Mouse (Mus musculus): ENCODE data around the gene Tspan18. TPM values are rescaled to one million over a fixed set of nuclear protein-coding genes. Genes with fewer than 3 reads are reported as not detected.

The Tspan18 gene
- polyA plus RNA-seq, 1 experiment, result 14.1 TPM

DNA sequence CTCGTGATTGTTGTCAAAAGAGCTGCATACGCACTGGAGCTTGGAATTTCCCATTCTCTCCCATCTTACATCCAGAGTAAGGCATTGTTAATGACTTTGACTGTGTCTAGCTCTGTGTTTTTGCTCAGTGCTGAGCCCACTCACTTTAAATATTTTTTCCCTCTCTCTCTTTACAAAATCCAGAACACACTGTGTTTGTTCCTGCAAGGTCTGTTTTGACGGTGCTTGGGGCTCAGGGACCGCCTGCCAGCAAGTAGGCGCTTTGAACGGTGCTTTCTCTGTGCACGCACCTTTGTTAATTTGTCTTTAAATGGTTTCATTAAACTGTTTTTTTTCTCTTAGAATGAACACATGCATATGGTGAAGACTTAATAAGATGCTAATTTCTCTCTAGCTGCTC, 21.5 kb upstream of the Tspan18 start:
- Histone ChIP-seq H3K27ac (ENCODE audit: insufficient read depth, low read depth, low read length) (no peak overlapping the region), H3K4me3 (ENCODE audit: low read depth, low read length) (no peak overlapping the region), H3K36me3 (ENCODE audit: control insufficient read depth, insufficient read depth, low read length) (no peaks in the 10 kb centered on the region), H3K4me1 (ENCODE audit: control insufficient read depth, insufficient read depth, insufficient read length, low read length) (peaks cover 10% of the 10 kb centered on the region; the same call in 1 of the 2 replicates), H3K27me3 (ENCODE audit: control insufficient read depth, insufficient read depth, low read length) (no peaks in the 10 kb centered on the region)
- WGBS, result 76% methylated on average over 7 of the region's 7 CpGs
- no peak for TF ChIP-seq POLR2A (IDR thresholded peaks at IDR 0.05; ENCODE audit: low read depth, low read length)
- TF ChIP-seq CTCF (IDR thresholded peaks at IDR 0.05; ENCODE audit: extremely low read depth, insufficient read length, insufficient replicate concordance, low read depth, low read length), result no peak

GRCm38 (mm10) chr2:93354621-93355020, 20.3 kb upstream of the Tspan18 start:
- no peak overlapping the region for H3K27ac ChIP-seq (ENCODE audit: insufficient read depth, low read depth, low read length)
- no peak for TF ChIP-seq CTCF (IDR thresholded peaks at IDR 0.05; ENCODE audit: extremely low read depth, insufficient read length, insufficient replicate concordance, low read depth, low read length)
- TF ChIP-seq POLR2A (IDR thresholded peaks at IDR 0.05; ENCODE audit: low read depth, low read length), result no peak
- 78% methylated on average over 1 of the region's 1 CpGs for WGBS
- peaks cover 10% of the 10 kb centered on the region; the same call in 1 of the 2 replicates for H3K4me1 ChIP-seq (ENCODE audit: control insufficient read depth, insufficient read depth, insufficient read length, low read length)
- H3K27me3 ChIP-seq (ENCODE audit: control insufficient read depth, insufficient read depth, low read length), result no peaks in the 10 kb centered on the region
- no peaks in the 10 kb centered on the region for H3K36me3 ChIP-seq (ENCODE audit: control insufficient read depth, insufficient read depth, low read length)
- no peak overlapping the region for H3K4me3 ChIP-seq (ENCODE audit: low read depth, low read length)

- 28% methylated on average over 4 of the region's 4 CpGs for WGBS
- H3K36me3 ChIP-seq (ENCODE audit: control insufficient read depth, insufficient read depth, low read length), result no peaks in the 10 kb centered on the region
- TF ChIP-seq POLR2A (IDR thresholded peaks at IDR 0.05; ENCODE audit: low read depth, low read length), result no peak
- no peak for TF ChIP-seq CTCF (IDR thresholded peaks at IDR 0.05; ENCODE audit: extremely low read depth, insufficient read length, insufficient replicate concordance, low read depth, low read length)
- H3K27ac ChIP-seq (ENCODE audit: insufficient read depth, low read depth, low read length), result no peak overlapping the region
- H3K4me1 ChIP-seq (ENCODE audit: control insufficient read depth, insufficient read depth, insufficient read length, low read length), result peaks cover 10% of the 10 kb centered on the region; the same call in 1 of the 2 replicates
- H3K27me3 ChIP-seq (ENCODE audit: control insufficient read depth, insufficient read depth, low read length), result no peaks in the 10 kb centered on the region
- no peak overlapping the region for H3K4me3 ChIP-seq (ENCODE audit: low read depth, low read length)
These were observed 19.4 kb upstream of the Tspan18 start for GRCm38 (mm10) chr2:93353725-93354124.

DNA sequence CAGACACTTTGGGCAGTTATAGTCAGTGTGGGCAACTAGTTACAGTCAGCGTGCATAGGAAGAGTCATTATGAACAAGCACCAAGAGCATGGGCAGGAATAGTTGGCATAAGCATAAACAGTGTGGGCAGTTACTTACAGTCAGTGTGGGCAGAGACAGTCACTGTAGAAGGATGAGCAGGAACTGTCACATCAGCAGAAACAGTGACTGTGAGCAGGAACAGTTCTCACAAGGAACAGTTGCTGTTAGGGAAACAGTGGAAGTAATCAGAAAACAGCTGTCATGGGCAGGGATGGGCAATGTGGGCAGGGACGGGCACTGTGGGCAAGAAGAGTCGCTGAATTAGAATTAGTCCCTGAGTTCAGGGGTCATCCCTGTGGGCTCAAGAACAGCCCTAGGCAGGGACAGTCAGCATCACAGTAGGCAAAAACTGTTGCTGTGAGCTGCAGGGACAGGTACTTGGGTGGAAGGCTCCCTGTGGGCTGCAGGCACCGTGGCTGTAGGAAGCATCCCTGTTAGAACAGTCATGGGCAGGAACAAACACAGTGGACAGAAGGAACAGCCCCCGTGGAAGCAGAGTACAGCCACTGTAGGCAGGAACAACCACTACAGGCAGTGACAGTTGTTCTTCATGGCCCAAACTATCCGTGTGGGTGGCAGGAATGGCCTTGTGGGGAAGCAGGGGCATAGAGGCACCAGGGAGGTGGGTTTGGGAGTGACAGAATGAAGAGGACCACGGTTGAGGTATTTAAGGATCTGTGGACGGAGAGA, 18.8 kb upstream of the Tspan18 start:
- no peak for TF ChIP-seq CTCF (IDR thresholded peaks at IDR 0.05; ENCODE audit: extremely low read depth, insufficient read length, insufficient replicate concordance, low read depth, low read length)
- TF ChIP-seq POLR2A (IDR thresholded peaks at IDR 0.05; ENCODE audit: low read depth, low read length), result no peak
- no peak overlapping the region for H3K4me3 ChIP-seq (ENCODE audit: low read depth, low read length)
- no peaks in the 10 kb centered on the region for H3K27me3 ChIP-seq (ENCODE audit: control insufficient read depth, insufficient read depth, low read length)
- H3K4me1 ChIP-seq (ENCODE audit: control insufficient read depth, insufficient read depth, insufficient read length, low read length), result peaks cover 7% of the 10 kb centered on the region; the same call in 1 of the 2 replicates
- WGBS, result 73% methylated on average over 8 of the region's 8 CpGs
- no peak overlapping the region for H3K27ac ChIP-seq (ENCODE audit: insufficient read depth, low read depth, low read length)
- no peaks in the 10 kb centered on the region for H3K36me3 ChIP-seq (ENCODE audit: control insufficient read depth, insufficient read depth, low read length)

DNA sequence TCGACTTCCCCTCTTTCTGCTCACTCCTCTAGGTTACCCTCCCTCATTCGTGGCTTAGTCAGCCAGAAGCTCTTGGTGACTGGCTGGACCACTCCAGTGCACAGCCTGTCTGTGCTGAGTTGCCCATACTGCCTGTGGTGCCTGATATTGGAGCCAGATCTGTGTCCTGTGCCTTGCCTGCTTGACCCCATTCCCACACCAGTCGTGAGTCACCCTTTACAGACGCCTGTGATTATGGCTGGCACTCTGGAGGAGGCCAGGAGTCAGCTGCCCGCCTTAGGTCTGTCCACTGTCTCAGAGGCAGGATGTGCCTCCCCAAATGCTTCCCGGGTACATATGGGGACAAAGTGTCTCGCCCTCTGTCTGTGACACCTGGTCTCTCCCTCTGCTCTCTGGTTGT, 17.0 kb upstream of the Tspan18 start:
- H3K4me1 ChIP-seq (ENCODE audit: control insufficient read depth, insufficient read depth, insufficient read length, low read length), result no peaks in the 10 kb centered on the region
- 67% methylated on average over 7 of the region's 7 CpGs for WGBS
- TF ChIP-seq POLR2A (IDR thresholded peaks at IDR 0.05; ENCODE audit: low read depth, low read length), result no peak
- no peak for TF ChIP-seq CTCF (IDR thresholded peaks at IDR 0.05; ENCODE audit: extremely low read depth, insufficient read length, insufficient replicate concordance, low read depth, low read length)

GRCm38 (mm10) chr2:93347018-93347417, 12.7 kb upstream of the Tspan18 start:
- Histone ChIP-seq H3K27ac (ENCODE audit: insufficient read depth, low read depth, low read length) (no peak overlapping the region), H3K4me3 (ENCODE audit: low read depth, low read length) (no peak overlapping the region), H3K36me3 (ENCODE audit: control insufficient read depth, insufficient read depth, low read length) (no peaks in the 10 kb centered on the region), H3K27me3 (ENCODE audit: control insufficient read depth, insufficient read depth, low read length) (no peaks in the 10 kb centered on the region), H3K4me1 (ENCODE audit: control insufficient read depth, insufficient read depth, insufficient read length, low read length) (no peaks in the 10 kb centered on the region)
- no peak for TF ChIP-seq CTCF (IDR thresholded peaks at IDR 0.05; ENCODE audit: extremely low read depth, insufficient read length, insufficient replicate concordance, low read depth, low read length)
- no peak for TF ChIP-seq POLR2A (IDR thresholded peaks at IDR 0.05; ENCODE audit: low read depth, low read length)
- 77% methylated on average over 5 of the region's 5 CpGs for WGBS

More for the DNA sequence above, 17.0 kb upstream of the Tspan18 start:
- Histone ChIP-seq H3K27me3 (ENCODE audit: control insufficient read depth, insufficient read depth, low read length) (no peaks in the 10 kb centered on the region), H3K4me3 (ENCODE audit: low read depth, low read length) (no peak overlapping the region), H3K36me3 (ENCODE audit: control insufficient read depth, insufficient read depth, low read length) (no peaks in the 10 kb centered on the region), H3K27ac (ENCODE audit: insufficient read depth, low read depth, low read length) (no peak overlapping the region)

DNA sequence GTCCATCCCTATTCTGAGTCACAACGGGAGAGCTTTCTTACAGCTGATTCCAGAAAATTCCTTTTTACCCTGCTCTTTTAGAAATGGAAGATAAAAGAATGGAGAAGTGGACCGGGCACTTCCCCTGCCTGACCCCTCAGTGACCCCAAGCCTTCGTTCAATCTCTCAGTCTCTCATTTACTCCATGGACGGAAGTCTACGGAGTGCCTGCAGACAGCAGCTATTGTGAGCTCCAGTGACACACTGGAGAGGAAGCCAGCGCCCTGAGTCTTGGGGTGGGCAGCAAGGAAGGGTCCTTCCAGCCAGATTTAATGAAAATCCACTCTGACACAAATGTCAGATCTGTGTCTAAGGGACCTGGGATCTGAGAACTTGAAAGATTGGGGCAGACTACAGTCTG, 12.3 kb upstream of the Tspan18 start:
- TF ChIP-seq CTCF (IDR thresholded peaks at IDR 0.05; ENCODE audit: extremely low read depth, insufficient read length, insufficient replicate concordance, low read depth, low read length), result no peak
- no peak for TF ChIP-seq POLR2A (IDR thresholded peaks at IDR 0.05; ENCODE audit: low read depth, low read length)
- no peaks in the 10 kb centered on the region for H3K27me3 ChIP-seq (ENCODE audit: control insufficient read depth, insufficient read depth, low read length)
- no peaks in the 10 kb centered on the region for H3K4me1 ChIP-seq (ENCODE audit: control insufficient read depth, insufficient read depth, insufficient read length, low read length)
- no peaks in the 10 kb centered on the region for H3K36me3 ChIP-seq (ENCODE audit: control insufficient read depth, insufficient read depth, low read length)
- H3K27ac ChIP-seq (ENCODE audit: insufficient read depth, low read depth, low read length), result no peak overlapping the region
- no peak overlapping the region for H3K4me3 ChIP-seq (ENCODE audit: low read depth, low read length)
- WGBS, result 62% methylated on average over 6 of the region's 6 CpGs
